Mouse (Mus musculus): ENCODE measurements around the gene Ube2v1.
"Not testable (repeated sequence)": the region's sequence is repeated elsewhere in the genome, so short reads cannot be mapped to it uniquely, and the experiment has no call there.

Ube2v1 gene

GRCm38 (mm10) chr2:167654911-167655600 lies 23.2 kb upstream of the Ube2v1 start:
- DNase-seq (ENCODE audit: low spot score in 2 of 2) = no peak

GRCm38 (mm10) chr2:167652694-167653093 lies 20.8 kb upstream of the Ube2v1 start:
- DNase-seq (ENCODE audit: low spot score in 2 of 2) = no peak

- DNase-seq (ENCODE audit: low spot score in 2 of 2) = no peak
These were observed 19.7 kb upstream of the Ube2v1 start for GRCm38 (mm10) chr2:167651622-167652021.

- DNase-seq (ENCODE audit: low spot score in 2 of 2) = peak in 1 of 2 experiments; percentile 40
These were observed 17.6 kb upstream of the Ube2v1 start for GRCm38 (mm10) chr2:167649290-167650032.

GRCm38 (mm10) chr2:167646411-167646810 lies 14.5 kb upstream of the Ube2v1 start:
- DNase-seq (ENCODE audit: low spot score in 2 of 2) = no peak

- DNase-seq (ENCODE audit: low spot score in 2 of 2) = not testable (repeated sequence)
These were observed 11.6 kb upstream of the Ube2v1 start for GRCm38 (mm10) chr2:167643356-167644052.

GRCm38 (mm10) chr2:167642164-167642563 lies 10.3 kb upstream of the Ube2v1 start:
- no peak for DNase-seq (ENCODE audit: low spot score in 2 of 2)

GRCm38 (mm10) chr2:167641337-167641736 lies 9.4 kb upstream of the Ube2v1 start:
- peak; percentile 53 to 76 for DNase-seq (ENCODE audit: low spot score in 2 of 2)

GRCm38 (mm10) chr2:167640279-167640678 lies 8.4 kb upstream of the Ube2v1 start:
- DNase-seq (ENCODE audit: low spot score in 2 of 2) = peak; percentile 52 to 82

GRCm38 (mm10) chr2:167634865-167635512 lies 3.1 kb upstream of the Ube2v1 start:
- DNase-seq (ENCODE audit: low spot score in 2 of 2) = no peak

GRCm38 (mm10) chr2:167634338-167634770 lies 2.5 kb upstream of the Ube2v1 start:
- peak; percentile 91 to 97 for DNase-seq (ENCODE audit: low spot score in 2 of 2)

- DNase-seq (ENCODE audit: low spot score in 2 of 2) = no peak
These were observed 1.6 kb upstream of the Ube2v1 start for GRCm38 (mm10) chr2:167633537-167633872.

- no peak for DNase-seq (ENCODE audit: low spot score in 2 of 2)
These were observed 1.0 kb upstream of the Ube2v1 start for GRCm38 (mm10) chr2:167632731-167633536.

GRCm38 (mm10) chr2:167631181-167631590 lies 709 bp downstream of the Ube2v1 start:
- peak; percentile 62 to 65 for DNase-seq (ENCODE audit: low spot score in 2 of 2)

GRCm38 (mm10) chr2:167630421-167630820 lies 1.5 kb downstream of the Ube2v1 start:
- DNase-seq (ENCODE audit: low spot score in 2 of 2) = peak; percentile 54 to 77

GRCm38 (mm10) chr2:167629665-167630209 lies 2.2 kb downstream of the Ube2v1 start:
- DNase-seq (ENCODE audit: low spot score in 2 of 2) = peak; percentile 47 to 63

- DNase-seq (ENCODE audit: low spot score in 2 of 2) = peak; percentile 94
These were observed 3.0 kb downstream of the Ube2v1 start for GRCm38 (mm10) chr2:167628872-167629271.

- DNase-seq (ENCODE audit: low spot score in 2 of 2) = no peak
These were observed 4.9 kb downstream of the Ube2v1 start for GRCm38 (mm10) chr2:167627019-167627418.

- no peak for DNase-seq (ENCODE audit: low spot score in 2 of 2)
These were observed 6.2 kb downstream of the Ube2v1 start for GRCm38 (mm10) chr2:167625670-167626069.

- DNase-seq (ENCODE audit: low spot score in 2 of 2) = no peak
These were observed 7.4 kb downstream of the Ube2v1 start for GRCm38 (mm10) chr2:167624368-167625075.
